Mouse (Mus musculus) midbrain, embryonic 10.5 days (tissue): ENCODE data around the gene Pgam5. TPM values are rescaled to one million over a fixed set of nuclear protein-coding genes. Genes with fewer than 3 reads are reported as not detected.

Experiments
- DNase-seq: peaks from one replicate; pipeline ENCODE4 v3.0.0-alpha.2; 2017; ENCODE audit warnings: low spot score
- H3K27ac ChIP-seq: fragments of 300-500 bp; sonication (generic); replicated peaks from 2 replicates; pipeline ENCODE4 v1.5.1; 2016; ENCODE audit warnings: mild to moderate bottlenecking
- H3K27me3 ChIP-seq: fragments of 300-500 bp; sonication (generic); 2 replicates; pipeline ENCODE4 v1.6.1; 2016; ENCODE audit warnings: low read depth, mild to moderate bottlenecking; ENCODE audit not compliant: poor library complexity, severe bottlenecking
- H3K36me3 ChIP-seq: fragments of 300-500 bp; sonication (generic); 2 replicates; pipeline ENCODE4 v1.6.1; 2016; ENCODE audit warnings: mild to moderate bottlenecking, moderate library complexity
- H3K4me1 ChIP-seq: fragments of 300-500 bp; sonication (generic); 2 replicates; pipeline ENCODE4 v1.6.1; 2016
- H3K4me3 ChIP-seq: fragments of 300-500 bp; sonication (generic); 2 replicates; pipeline ENCODE4 v1.5.1; 2016; ENCODE audit warnings: mild to moderate bottlenecking, moderate library complexity
- H3K9me3 ChIP-seq: fragments of 300-500 bp; sonication (generic); replicated peaks from 2 replicates; pipeline ENCODE4 v1.6.1; 2016; ENCODE audit warnings: mild to moderate bottlenecking
- WGBS: fragments of 180-500 bp; shearing (Covaris S2); methylation state at CpG from one replicate; pipeline ENCODE4 v1.1.7; 2016; 5-methylcytosine and 5-hydroxymethylcytosine counted together
- polyA plus RNA-seq: library from polyadenylated mRNA; unstranded; fragments of >200 nt; fragmentation: Nextera tagmentation; extraction: Ambion mirVana; gene quantifications from 2 replicates; pipeline ENCODE4 v1.2.1, GENCODE M21; 2016

Pgam5 gene
- polyA plus RNA-seq, 1 experiment from 2014 or later = 104 TPM

DNA sequence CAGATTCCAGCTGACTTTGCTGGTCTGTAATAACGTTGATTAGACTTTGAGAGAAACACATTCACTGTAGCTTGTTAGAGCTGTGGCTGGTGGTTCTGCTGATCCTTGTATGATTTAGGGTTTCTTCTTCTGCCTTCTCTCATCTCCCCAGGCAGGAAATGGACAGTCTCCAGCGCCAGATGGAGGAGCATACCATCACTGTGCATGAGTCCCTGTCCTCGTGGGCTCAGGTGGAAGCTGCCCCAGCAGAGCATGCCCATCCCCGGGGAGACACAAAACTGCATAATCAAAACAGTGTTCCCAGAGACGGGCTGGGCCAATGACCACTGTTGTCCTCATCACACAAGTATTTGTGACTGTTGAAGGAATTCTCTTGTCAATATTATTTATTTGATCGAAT is 47.0 kb downstream of the Pgam5 start:
- Histone ChIP-seq H3K4me3 (no peak overlapping the region), H3K36me3 (peaks cover 80% of the 10 kb centered on the region), H3K27me3 (no peaks in the 10 kb centered on the region), H3K9me3 (no peaks in the 10 kb centered on the region), H3K4me1 (no peaks in the 10 kb centered on the region), H3K27ac (no peak overlapping the region)
- whole genome bisulfite sequencing = 89% methylated on average over 6 of the region's 6 CpGs
- no peak for DNase-seq

GRCm38 (mm10) chr5:110220331-110220730 is 49.4 kb downstream of the Pgam5 start:
- no peak overlapping the region for H3K4me3 ChIP-seq
- peaks cover 91% of the 10 kb centered on the region for H3K36me3 ChIP-seq
- WGBS = 88% methylated on average over 4 of the region's 4 CpGs
- H3K27ac ChIP-seq = no peak overlapping the region
- no peak for DNase-seq
- H3K27me3 ChIP-seq = no peaks in the 10 kb centered on the region
- H3K9me3 ChIP-seq = no peaks in the 10 kb centered on the region
- H3K4me1 ChIP-seq = no peaks in the 10 kb centered on the region

DNA sequence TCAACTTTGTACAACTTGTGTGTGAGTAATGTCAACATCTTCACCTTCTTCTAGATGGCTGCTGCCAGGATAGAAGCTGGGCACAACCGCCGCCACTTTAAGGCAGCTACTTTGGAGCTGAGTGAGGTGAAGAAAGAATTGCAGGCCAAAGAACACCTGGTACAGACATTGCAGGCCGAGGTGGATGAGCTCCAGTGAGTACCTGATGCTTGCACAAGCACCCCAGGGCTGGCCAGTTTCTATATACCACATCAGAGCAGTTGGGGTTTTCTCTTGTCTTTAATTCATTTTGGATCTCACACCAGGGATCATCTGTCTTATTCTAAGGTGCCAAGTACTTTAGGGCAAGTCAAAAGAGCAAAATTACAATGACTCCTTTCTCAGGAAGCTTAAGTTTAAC is 52.9 kb downstream of the Pgam5 start:
- Histone ChIP-seq H3K27me3 (no peaks in the 10 kb centered on the region), H3K9me3 (no peaks in the 10 kb centered on the region), H3K4me3 (no peak overlapping the region), H3K36me3 (peaks cover 98% of the 10 kb centered on the region), H3K4me1 (no peaks in the 10 kb centered on the region), H3K27ac (no peak overlapping the region)
- WGBS = 89% methylated on average over 3 of the region's 3 CpGs
- DNase-seq = no peak

DNA sequence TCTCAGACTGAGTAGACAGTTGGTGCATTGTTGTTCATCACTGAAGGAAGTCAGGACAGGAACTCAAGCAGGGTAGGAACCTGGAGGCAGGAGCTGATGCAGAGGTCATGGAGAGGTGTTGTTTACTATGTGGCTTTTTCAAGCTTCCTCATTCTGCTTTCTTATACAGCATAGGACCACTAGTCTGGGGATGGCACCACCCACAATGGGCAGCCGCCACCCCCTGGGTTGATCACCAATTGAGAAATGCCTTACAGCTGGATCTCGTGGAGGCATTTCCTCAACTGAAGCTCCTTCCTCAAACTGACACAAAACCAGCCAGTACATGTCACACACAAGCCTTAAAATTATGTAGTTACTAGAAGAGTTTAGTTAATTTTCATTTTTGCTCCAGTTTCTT is 58.4 kb downstream of the Pgam5 start:
- Histone ChIP-seq H3K27ac (no peak overlapping the region), H3K9me3 (no peaks in the 10 kb centered on the region), H3K27me3 (no peaks in the 10 kb centered on the region), H3K4me3 (no peak overlapping the region), H3K36me3 (peaks cover 98% of the 10 kb centered on the region), H3K4me1 (no peaks in the 10 kb centered on the region)
- DNase-seq = no peak
- 81% methylated on average over 2 of the region's 2 CpGs for WGBS

Other genes with a start within 250 kb of the Pgam5 start
- 4.9 and 5.9 TPM in 2 replicates for gene Gm17655, start 197.4 kb downstream of the Pgam5 start, polyA plus RNA-seq
- 1.3 and 2.6 TPM in 2 replicates for gene Gm35315, start 175.5 kb downstream of the Pgam5 start, polyA plus RNA-seq
- gene Plcxd1, start 169.9 kb downstream of the Pgam5 start, polyA plus RNA-seq = 1.1 and 1.8 TPM in 2 replicates
- 30.0 and 36.2 TPM in 2 replicates for gene Gtpbp6, start 161.7 kb downstream of the Pgam5 start, polyA plus RNA-seq
- gene Zfp605, start 159.8 kb downstream of the Pgam5 start, polyA plus RNA-seq = 6.0 and 7.9 TPM in 2 replicates
- gene Chfr, start 134.1 kb downstream of the Pgam5 start, polyA plus RNA-seq = 53.4 and 62.2 TPM in 2 replicates
- gene Golga3, start 93.2 kb downstream of the Pgam5 start, polyA plus RNA-seq = 16.4 and 18.3 TPM in 2 replicates
- 30.9 and 31.2 TPM in 2 replicates for gene Ankle2, start 38.9 kb downstream of the Pgam5 start, polyA plus RNA-seq
- 14.8 and 14.9 TPM in 2 replicates for gene Pxmp2, start 16.3 kb upstream of the Pgam5 start, polyA plus RNA-seq
- gene Pole, start 16.4 kb upstream of the Pgam5 start, polyA plus RNA-seq = 40.8 and 44.1 TPM in 2 replicates
- 0.62 and 0.73 TPM in 2 replicates for gene P2rx2, start 73.3 kb upstream of the Pgam5 start, polyA plus RNA-seq
- gene Lrcol1, start 74.8 kb upstream of the Pgam5 start, polyA plus RNA-seq = not detected in 2 replicates
- 10.3 and 14.6 TPM in 2 replicates for gene Fbrsl1, start 178.6 kb upstream of the Pgam5 start, polyA plus RNA-seq